Mouse (Mus musculus): ENCODE results near the gene Auh.

Gene Auh

DNA sequence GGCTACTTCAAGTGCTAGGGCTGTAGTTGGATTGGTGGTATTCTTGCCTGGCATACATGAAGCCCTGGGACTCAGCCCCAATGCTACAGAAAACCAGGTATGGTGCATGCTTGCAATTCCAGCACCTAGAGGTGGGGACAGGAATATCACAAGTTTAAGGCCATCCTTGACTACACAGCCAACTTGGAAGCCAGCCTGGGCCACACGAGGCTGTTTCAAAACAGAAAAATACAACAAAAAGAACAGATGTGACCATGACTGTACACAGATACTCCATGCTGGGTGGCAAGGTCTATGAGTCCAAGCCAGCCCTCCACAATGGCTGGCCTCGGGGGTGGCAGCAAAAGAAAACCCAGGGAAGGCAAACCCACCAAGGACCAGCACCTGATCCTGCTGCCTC, 95.7 kb downstream of the Auh start:
- no peak for DNase-seq (ENCODE audit: low spot score)

DNA sequence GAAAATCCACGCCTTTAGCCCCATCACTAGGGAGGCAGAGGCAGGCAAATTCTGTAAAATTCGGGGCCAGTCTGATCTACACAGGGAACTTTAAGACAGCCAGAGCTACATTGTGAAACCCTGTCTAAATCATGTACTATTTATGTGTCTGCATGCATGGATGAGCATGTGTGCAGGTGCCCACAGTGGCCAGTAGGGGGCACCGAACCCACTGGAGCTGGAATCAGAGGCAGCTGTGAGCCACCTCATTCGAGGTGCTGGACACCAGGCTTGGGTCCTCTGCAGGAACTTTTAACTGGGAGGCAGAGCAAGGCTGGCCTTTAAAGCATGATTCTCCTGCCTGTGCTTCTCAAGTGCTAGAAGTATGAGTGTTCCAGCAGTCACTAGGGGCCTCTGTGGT, 96.3 kb downstream of the Auh start:
- no peak for DNase-seq (ENCODE audit: low spot score)

DNA sequence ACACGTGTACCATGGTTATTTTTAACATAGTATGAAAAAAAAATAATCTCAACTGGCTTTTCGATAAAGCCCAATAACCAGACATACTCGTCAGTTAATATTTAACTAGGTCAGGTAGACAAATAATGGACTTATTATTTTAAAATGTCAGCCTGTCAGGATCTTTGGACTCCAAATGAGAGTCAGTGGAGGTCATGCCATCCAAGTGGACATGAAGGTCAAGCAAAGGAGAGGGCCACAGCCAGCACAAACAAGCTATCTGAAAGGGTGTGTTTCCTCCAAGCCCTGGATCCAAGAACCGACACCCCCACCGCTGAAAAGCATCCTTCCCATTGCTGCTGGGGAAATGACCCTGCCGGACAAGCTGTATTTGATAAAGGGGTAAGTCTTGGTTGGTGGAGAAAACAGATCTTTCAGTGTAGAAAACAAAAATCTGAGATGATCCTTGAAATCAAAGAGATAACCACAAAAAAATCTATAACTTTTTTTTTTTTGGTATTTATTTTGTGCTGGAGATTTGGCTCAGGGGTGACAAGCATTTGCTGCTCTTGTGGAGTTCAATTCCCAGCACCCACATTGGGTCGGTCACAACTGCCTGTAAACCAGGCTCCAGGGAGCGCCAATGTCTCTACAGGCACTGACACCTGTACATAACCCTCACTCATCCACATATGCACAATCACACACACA, 96.9 kb downstream of the Auh start:
- no peak for DNase-seq (ENCODE audit: low spot score)

DNA sequence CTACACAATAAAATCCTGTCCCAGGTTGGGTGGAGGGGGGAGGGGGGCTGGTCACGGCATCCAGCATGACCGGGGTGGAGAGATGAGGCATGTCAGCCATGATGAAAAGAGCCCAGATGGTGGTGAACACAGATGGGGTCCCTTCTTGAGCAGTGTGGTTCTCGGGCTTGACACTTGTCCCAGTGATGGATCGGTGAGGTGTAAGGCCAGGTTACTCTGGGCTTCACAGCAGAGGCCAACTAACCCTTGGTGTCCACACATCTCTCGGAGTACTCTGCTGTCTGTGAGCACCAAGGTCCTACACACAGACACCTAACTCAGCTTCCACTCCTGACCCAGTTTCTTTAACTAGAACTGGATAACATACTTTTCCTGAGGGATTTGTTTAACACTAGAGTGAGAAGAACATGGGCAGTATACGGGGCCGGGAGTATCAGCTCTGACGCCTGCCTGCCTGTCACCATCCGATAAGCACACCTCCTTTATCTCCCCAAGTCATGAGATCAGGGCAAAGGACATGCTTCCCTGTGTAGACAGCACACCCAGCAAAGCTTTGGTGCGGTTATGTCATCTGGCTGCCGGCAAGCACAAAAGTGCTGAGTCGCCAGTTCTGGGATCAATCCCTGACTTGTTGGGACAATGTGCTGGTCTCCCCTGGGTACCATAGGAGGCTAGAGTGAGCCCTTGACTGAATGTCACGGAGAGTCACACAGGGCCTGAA, 98.3 kb downstream of the Auh start:
- no peak for DNase-seq (ENCODE audit: low spot score)

DNA sequence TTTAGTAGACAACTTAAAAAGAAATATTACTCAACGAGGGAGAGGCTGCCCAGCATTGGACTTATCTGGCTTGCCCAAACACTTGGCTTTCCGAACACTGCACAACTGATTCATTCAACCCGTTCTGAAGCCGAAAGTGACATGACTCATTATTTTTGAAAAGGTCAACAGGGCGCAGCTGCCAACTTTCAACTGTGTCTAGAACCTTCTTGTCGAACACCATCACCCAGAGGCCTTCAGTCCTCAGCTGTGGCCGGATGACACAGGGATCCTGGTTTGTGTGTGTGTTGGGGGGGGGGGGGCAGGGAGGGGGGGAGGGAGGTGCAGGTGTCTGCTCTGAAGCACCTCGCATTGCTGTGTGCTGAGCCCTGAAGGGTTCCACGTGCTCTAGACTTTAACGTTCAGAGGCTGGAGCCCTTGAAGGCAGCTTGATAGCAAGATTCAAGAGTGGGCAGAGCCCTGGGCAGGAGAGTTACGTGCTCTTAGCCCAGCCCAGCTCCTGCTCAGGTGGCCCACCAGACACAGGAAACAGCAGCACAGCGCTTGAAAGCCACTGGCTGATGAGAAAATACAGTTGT, 100.4 kb downstream of the Auh start:
- DNase-seq (ENCODE audit: low spot score), result no peak

DNA sequence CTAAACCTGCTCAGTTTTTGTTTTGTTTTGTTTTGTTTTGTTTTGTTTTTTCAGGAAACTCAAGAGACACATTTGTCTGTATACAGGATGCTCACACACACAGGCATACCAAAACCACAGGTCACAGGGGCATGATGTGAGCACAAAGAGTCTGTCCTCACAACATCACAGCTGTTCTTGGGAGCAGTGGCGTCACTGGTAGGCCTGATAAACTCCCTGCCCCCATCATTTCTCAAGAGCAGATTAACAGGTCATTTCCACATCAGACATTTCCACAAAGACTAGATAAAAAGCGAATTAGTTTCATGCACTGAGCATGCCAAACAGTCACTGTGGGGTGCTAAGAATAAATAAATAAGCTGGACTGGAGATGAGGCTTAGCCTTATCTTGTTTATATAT, 101.3 kb downstream of the Auh start:
- no peak for DNase-seq (ENCODE audit: low spot score)

DNA sequence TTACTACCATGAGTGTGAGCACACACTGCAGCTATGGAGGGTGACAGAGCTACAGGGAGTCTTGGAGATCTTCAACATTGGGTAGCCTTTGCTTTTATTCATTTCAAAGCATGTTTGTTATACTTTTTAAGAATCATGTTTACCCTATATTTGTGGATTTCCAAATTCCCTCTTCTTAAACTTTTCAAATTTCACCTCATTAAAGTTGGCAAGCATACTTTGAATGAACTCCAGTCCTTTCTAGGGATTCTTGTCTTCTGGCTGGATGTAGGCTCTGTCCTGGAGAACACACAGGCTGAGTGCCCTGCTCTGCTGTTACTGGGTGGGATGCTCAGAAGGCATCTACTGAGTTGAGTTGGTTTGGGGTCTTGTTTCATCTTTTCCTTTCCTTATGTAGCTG, 102.8 kb downstream of the Auh start:
- DNase-seq (ENCODE audit: low spot score), result no peak

DNA sequence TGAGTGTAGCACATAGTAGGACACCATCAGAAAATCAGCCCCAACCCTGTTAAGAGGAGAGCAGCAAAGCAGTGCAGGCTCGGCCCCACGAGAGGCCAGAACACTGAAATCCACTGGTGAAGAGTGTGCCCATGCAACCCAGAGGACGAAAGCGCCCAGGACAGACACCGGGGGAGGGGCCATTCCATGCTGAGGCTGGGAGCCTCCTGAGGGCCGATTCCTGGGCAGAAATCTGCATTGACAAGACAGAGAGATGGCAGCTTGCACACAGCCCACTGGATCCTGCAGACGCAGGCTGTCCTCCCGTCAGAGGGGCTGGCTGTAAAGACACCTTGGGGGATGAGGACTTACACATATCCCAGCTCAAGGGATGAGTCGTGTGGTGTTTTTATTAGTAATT, 104.7 kb downstream of the Auh start:
- DNase-seq (ENCODE audit: low spot score), result no peak

DNA sequence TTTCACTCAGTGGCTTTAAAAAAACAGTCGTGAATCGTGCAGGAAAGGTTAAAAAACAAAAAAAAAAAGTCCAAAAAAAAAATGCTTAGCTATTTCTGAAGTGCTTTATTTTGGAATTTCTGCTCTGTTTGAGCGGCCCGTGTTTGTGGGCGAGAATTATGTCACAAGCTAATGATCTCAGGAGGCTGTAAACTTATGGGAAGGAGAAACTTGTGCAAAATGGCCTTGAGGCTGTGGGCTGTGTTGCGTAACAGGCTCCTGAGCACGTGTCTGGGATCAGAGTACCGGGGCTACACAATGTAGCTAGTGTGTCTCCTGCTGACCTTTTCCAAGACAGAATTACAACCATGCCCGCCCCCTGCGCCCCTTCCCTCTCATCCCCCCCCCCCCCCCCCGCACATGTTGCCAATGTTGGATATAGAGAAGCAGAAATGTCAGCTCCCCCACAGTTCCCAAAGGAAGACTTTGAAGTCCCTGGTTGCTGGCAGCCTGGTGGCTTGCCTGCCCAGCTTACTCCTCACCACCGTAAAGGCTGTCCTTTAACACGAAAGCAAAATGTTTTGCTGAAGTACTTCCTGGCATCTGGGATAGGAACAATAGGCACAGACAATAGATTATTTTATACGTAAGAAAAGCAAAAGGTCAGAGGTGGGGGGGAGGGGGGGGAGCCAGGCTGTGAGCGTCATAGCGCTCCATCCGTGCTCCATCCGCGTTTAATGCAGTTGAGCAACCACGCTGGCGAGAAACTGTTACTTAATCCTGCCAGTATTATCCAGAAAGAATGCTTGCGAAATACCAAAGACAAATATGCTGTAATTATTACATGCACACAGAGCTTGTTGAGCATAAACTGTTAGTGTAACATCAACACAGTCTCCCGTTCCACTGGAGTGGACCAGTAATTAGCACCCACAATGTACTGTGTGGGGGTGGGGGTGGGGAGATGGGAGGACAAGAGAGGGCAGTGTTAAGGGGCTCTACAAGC, 107.0 kb downstream of the Auh start:
- DNase-seq (ENCODE audit: low spot score), result peak; percentile 34

DNA sequence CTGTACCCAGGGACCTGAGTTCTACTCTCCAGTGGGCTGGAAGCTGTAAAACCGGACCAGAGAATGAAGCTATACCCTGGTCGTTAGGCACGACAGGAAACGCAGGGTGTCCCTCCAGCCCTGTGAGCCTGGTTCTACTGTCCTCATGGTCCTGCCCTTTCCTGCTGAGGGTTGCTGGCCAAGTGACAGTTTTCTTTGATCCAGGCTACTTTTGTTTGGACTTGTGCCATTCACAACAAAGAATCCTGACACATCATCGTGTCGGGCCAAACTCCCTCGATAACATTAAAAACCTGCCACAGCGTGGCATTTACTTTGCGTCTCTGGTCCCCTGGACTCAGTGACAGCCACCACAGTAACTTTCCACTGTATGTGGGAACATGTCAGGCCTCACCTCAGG, 107.9 kb downstream of the Auh start:
- DNase-seq (ENCODE audit: low spot score), result no peak

DNA sequence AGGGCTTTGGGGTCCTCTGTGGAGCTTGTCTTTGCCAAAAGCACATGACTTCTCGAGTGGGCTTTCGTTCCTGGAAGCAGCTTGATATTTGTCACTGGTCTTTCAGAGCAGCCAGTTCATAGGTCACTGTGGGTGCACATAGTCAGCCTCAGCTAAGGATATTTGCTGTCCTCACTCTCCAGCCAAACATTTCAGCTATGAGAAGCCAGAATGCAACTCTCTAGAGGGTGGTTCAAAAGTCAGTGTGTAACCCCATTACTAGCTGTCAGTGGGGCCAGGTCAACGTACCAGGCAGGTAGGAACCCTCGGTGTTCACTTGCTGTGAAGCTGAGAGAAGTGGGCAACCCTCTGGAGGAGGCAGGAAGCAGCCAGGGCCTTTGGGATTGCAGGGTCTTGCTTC, 109.6 kb downstream of the Auh start:
- DNase-seq (ENCODE audit: low spot score), result no peak

DNA sequence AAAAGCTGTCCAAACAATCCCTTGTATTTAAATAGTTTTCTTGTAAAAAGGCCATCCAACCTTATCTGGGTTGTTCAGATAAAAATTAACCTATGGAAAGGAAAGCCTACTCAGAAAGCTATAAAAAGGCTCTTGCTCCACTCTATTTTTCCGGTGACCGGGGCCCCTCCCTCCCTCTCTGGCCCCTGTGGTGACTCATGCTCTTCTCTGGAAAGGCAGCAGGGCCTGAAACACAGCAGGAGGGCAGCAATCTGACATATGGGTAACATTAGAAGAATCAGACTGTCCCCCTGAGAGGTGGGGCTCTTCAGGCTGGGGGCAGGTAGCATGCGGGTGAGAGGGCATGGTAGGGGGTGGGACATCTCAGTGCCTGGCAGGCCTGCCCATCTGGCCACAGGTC, 110.7 kb downstream of the Auh start:
- DNase-seq (ENCODE audit: low spot score), result no peak

DNA sequence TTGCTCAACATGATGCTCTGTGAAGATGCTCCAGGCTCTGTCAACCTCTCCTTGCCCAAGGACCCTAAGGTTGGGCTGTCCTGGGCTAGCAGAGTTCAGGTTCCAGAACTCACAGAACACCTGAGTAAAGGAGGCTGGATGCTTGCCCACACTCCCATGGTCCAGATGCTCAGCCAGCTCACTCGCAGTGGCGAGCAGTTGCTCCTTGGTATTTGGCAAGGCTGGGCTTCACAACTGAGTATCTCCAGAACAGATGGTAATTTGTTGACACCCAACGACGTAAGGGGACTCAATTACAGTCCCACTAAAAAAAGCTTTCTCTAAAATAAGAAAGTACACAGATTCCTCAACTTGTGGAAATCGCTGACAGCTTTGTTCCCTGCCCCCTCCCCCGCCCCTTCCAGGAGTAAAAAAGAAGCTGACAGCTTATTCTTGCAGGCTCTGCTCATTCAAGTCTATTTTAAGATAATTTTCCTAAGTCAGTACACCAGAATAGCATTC, 111.4 kb downstream of the Auh start:
- no peak for DNase-seq (ENCODE audit: low spot score)

DNA sequence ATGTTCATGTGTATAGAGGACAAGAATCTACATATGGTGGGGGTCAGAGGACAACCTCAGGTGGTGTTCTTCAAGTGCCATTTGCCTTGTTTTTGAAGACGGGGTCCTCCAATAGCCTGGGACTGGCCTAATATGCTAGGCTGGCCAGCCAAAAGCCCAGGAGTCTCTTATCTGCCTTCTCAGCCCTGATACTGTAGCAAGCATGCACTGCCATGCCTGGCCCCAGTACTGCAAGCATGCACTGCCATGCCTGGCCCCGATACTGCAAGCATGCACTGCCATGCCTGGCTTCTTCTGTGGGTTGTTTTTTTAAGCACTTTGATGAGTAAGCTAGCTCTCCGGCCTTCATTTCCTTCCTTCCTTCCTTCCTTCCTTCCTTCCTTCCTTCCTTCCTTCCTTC, 115.7 kb downstream of the Auh start:
- DNase-seq (ENCODE audit: low spot score), result no peak

DNA sequence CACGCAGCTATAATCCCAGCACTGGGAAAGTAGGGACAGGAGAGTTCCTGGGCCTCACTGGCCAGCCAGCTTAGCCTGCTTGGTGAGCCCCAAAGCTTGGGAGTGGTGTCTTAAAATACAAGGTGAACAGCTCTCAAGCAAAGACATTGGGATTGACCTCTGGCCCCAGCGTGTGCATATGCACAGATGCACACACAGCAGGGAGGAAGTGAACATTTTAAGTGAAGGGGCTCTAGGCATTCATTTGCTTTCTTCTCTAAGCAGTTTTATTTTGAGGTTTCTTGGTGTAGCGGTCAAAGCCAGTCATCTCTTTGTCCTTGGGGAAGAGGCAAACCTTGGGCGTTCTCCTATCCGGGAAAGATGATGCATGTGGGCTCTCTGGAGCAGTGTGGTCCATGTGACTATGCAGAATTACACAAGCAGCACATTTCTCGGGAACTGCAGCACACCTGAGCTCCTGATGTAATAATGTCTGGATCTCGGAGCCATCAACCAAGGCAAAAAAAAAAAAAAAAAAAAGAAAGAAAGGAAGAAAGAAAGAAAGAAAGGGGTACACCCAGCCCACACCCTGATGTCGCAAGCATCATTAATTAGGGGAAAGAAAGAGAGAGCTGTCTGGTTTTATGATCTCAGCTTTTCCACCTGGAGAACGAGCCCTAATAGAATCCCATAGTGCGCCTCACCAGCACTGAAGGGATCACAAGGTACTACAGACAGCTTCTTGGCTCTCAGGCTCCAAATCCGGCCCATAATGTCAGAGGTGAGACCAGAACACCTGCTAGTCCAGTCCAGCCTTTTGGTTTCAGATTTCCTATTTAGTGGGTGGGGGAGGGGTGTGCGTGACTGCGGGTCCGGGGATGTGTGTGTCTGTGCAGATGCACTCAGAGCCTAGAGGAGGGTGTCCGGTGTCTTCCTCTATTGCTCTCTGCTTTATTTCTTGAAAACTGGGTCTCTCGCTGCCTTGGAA, 116.6 kb downstream of the Auh start:
- no peak for DNase-seq (ENCODE audit: low spot score)

DNA sequence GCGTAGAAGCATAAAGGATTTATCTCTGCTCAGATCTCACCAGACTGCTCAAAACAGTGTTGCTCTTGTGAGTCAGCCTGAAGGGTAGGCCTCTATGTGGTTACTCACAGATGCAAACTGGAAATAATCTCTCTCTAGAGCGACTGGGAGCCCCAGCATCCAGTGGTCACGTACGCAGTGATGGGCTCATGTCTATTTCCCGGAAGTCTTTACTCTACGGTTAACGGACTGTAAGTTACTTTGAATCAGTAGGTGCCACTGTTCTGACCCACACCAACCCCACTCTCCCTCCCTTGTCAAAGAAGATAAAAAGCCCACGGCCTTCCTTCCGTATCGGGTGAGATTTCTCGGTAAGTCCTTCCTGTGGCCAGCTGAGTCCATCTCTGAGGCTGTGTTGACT, 121.8 kb downstream of the Auh start:
- DNase-seq (ENCODE audit: low spot score), result no peak

DNA sequence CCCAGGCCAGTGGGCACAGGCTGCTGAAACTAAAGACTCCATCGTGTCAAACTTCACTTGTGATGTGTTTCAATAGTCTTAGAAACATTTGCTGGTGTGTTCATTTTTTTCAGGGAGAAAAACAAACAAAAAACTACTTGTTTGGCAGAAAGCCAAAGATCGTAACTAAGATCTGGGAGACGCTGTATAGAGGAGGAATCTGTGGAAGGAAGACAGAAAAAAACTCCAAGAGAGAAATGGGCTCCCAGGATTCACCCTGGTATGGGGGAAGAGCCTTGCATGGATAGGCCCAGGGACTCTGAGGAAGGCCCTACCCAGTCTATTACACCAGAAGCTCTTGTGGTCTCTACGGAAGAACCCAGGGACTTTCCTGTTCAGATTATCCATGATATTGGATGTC, 123.5 kb downstream of the Auh start:
- DNase-seq (ENCODE audit: low spot score), result no peak

DNA sequence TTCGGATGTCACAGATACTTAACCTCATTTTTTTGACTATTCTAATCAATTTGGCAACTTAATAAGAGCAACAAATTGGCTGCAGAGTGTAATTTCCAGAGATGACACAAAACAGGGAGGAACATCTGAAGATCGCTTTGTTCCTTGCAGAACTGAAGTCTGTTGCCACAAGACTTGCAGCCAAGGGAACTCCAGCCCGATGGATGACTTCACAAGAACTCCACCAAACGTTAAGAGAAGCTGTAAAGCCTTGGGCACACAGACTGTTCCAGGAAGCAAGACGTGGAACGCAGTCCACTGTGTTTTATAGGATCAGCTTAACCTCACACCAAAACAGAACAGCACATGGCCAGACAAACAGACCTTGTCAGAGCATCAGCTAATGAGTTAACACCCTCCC, 123.9 kb downstream of the Auh start:
- DNase-seq (ENCODE audit: low spot score), result no peak

DNA sequence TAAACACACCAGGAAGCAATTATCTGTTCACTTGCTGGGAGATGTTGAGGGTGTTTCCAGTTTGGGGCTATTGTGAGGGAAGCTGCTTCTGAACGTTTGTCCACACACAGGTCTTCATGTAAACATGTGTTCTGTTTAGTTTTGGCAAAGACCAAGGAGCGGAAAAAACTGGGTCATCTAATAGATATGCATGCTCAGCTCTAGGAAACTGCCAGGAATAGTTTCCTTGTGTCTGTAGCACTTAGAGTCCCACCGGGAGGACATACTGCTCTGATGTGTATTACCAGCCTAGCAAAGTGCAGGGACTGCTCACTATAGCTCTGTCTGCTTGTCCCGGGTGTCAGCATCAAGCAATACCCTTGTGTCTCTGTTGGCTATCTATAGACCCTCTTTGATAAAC, 127.0 kb downstream of the Auh start:
- no peak for DNase-seq (ENCODE audit: low spot score)

DNA sequence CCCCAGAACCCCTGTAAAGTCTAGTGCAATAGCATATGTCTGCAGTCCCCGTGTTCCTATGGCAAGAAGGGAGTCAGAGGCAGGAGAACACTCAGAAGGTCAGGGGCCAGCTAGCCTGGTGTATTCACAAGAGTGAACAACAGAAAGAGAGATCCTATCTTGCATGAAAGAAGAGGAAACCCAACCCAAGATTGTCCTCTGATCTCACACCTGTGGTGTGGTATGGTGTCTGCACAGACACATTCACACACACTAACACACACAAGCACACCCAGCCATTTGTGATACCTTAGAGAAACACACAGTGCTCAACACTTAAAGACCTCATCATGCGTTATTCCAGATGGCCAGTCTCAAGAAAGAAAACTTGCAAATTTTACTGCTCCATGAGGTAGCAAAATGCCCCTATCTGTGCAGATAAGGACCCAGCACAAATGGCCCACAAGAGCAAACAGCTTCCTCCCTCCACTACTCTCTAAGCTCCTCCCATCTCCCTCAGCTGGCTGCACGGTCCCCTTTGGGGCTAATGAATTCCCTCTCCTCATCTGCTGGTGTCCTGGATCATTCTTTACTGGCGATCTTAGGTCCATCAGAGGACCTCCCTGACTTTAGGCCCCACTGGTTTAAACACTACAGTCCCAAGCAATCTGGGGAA, 128.7 kb downstream of the Auh start:
- DNase-seq (ENCODE audit: low spot score), result no peak

DNA sequence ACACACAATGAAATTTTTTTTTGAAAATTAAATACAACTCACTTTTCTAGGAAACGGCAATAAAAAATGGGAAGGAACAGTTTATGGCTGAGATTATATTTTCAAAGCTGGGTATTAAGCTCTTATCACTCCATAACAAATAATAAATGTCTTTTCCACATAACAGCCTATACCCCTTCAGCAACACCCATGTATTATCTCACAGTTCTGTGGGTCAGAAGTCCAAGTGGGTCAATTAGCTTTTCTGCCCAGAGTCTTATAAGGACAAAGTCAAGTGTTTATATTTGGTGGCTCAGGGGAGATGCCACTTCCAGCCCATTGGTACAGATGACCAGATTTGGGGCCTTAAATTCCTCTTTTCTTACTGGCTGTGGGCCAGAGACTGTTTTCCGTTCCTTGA, 129.4 kb downstream of the Auh start:
- DNase-seq (ENCODE audit: low spot score), result no peak
